Mouse (Mus musculus) T-helper 17 cell (primary cell): Measurements from ENCODE around the gene Olfr1085.
"Not testable (repeated sequence)": the region's sequence is repeated elsewhere in the genome, so short reads cannot be mapped to it uniquely, and the experiment has no call there.

Source experiments
- in situ Hi-C, 2 experiments: fragments of 300-600 bp; cut with MboI, MseI; formaldehyde crosslinking; loops; 1 replicate in 1 of 2; 2 replicates in 1 of 2; pipeline ENCODE4 v1.15.1; 2025; ENCODE audit warnings: high pct_unique_total_duplicates in 2 of 2

Gene Olfr1085

DNA sequence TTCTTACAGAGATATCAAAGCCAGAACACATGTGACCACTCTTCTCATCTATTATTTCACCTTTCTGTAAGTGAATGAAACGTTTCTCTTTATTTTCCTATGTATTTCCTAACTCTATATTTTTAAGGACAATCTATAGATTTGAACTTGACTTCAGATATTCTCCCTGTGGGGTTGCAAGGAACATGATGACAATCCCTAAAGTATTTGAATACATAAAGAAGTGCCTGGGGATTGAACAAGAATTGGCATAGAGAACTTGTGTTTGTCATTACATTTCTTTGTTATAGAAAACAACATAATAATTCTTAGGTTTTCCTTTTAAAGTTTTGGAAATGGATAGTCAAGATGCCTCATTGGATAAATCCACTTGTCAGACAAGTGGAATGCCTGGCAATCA, at the start of gene Olfr1085:
Gene Olfr1085, minus strand, starts transcription at position 101 of the 400 bp plus-strand sequence.
- in situ Hi-C loops, result loop anchor here in 1 of 2 experiments (10.0 kb wide), 1 partner anchor 1953 kb away; no protein-coding TSS in a partner anchor

DNA sequence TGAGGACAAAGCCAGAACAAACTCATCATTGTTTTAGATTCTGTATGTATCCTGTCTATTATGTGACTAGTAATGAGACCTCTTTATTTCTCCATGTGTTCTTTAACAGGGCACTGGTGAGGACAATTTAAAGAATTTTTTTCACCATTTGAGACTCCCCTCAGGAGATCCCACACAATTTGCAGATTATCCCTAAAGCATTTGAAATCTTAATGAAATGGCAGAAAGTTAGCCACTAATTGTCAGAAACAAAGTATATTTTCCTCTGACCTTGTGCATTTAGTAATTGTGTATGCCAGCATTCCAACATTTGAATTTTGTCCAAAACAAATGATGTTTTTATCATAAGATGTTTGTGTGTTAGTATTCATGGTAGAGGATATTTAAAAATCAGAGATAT, 36.5 kb upstream of the Olfr1085 start, which contains the start of gene Olfr1087:
Gene Olfr1087, minus strand, starts transcription at position 101 of the 400 bp plus-strand sequence.
- in situ Hi-C loops, result no loop called here

DNA sequence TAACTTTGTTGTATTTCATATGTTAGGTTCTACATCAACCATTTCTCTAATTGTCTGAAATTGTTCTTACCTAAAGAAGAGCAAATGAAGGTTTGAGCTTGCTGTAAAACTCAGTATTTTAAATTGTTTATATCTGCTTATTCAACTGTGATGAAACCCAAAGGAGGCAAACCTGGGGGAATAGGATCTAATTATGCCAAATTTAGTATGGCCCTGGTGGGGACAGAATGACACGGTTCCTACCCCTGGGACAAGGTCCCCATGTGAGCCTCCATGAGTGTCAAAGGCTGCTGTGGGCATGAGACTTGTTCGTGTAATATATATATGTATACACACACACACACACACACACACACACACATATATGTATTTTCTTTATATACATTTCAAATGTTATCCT, 18.2 kb upstream of the Olfr1085 start, which contains the start of gene Olfr1086:
Gene Olfr1086, minus strand, starts transcription at position 101 of the 400 bp plus-strand sequence.
- in situ Hi-C loops, result no loop called here

DNA sequence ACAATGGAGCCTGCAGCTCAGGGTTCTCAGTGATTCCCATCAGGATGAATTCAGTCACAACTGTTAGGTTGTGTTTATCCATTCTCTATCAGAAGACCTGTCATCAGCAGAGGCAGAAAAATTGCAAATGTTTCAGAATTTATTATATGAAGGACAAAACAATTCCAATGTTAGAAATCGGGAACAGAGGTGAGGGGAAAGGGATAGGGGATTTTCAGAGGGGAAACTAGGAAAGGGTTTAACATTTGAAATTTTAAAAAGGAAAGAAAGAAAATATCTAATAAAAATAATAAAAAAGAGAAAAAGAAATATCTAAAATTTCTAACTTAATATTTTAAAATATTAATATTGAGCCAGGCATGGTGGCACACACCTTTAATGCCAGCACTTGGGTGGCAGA, 22.2 kb downstream of the Olfr1085 start, which contains the start of gene Olfr1084:
Gene Olfr1084, minus strand, starts transcription at position 101 of the 400 bp plus-strand sequence.
- in situ Hi-C loops, result not testable (repeated sequence)
